8 mouse cellular contexts compared by ENCODE assay signal in genomic region chr11:83064946-83065345, GRCm38 (mm10). TPM values are rescaled to one million over a fixed set of nuclear protein-coding genes. Genes with fewer than 3 reads are reported as not detected.
DNase-seq lines count a peak whose midpoint lies in the region; ATAC-seq lines count a peak whose summit lies in the region.
"Had no signal": no experiment of that assay in that cellular context is flagged by ENCODE, and none has a peak within 500 bp of the region (broad histone marks: within the 10 kb centered on the region; RNA-seq: fewer than 3 reads in every experiment).

Slfn2 (plus strand) TSS chr11:83065112.

- no peaks in the 10 kb centered on the region for H3K9me3 ChIP-seq in heart, embryonic 13.5 days
- H3K9me3 ChIP-seq: midbrain, embryonic 13.5 days had no signal

- peaks cover 28% of the 10 kb centered on the region for H3K4me1 ChIP-seq in heart, embryonic 13.5 days
- H3K4me1 ChIP-seq: midbrain, embryonic 13.5 days had no signal

- H3K9ac ChIP-seq in heart, embryonic 13.5 days: peak within 1 kb of the TSS; percentile 1
- H3K9ac ChIP-seq: midbrain, embryonic 13.5 days had no signal

- intact Hi-C loops in left cerebral cortex, postnatal 14 days (cut with DNase I): no loop called here

- ATAC-seq in heart, embryonic 13.5 days (ENCODE audit: extremely low read depth, insufficient number of reproducible peaks, low FRiP score, low TSS enrichment): no peak
- peak; percentile 41 for ATAC-seq in megakaryocyte, adult 5-6 weeks (ENCODE audit: poor library complexity, severe bottlenecking)
- ATAC-seq: midbrain, embryonic 13.5 days had no signal

- H3K4me2 ChIP-seq in heart, embryonic 13.5 days: peak within 1 kb of the TSS; percentile 52
- H3K4me2 ChIP-seq: midbrain, embryonic 13.5 days had no signal

- H3K27ac ChIP-seq in heart, embryonic 13.5 days (replicated peaks): 0 out of 2 replicates have a peak within 1 kb of the TSS, but pooled peaks have one; percentile 12
- H3K27ac ChIP-seq: midbrain, embryonic 13.5 days had no signal

- 0 out of 2 replicates have a peak, but pooled peaks cover 3% of the 10 kb centered on the region for H3K36me3 ChIP-seq in heart, embryonic 13.5 days
- H3K36me3 ChIP-seq: midbrain, embryonic 13.5 days had no signal

- DNase-seq in spleen, adult 12 weeks (ENCODE audit: low spot score): peak; percentile 22
- no peak for DNase-seq in spleen, postnatal 10 days (ENCODE audit: low spot score in 2 of 2)
- DNase-seq in thymus, postnatal 4 days: peak; percentile 59
- DNase-seq in left cerebral cortex, postnatal 14 days (ENCODE audit: low spot score in 2 of 2): no peak
- DNase-seq in frontal cortex, postnatal 25 days (ENCODE audit: low spot score in 2 of 2): no peak

- 0 out of 2 replicates have a peak, but pooled peaks cover 3% of the 10 kb centered on the region for H3K27me3 ChIP-seq in heart, embryonic 13.5 days (replicated peaks)
- H3K27me3 ChIP-seq: midbrain, embryonic 13.5 days had no signal

- WGBS in heart, embryonic 13.5 days: 65% methylated on average over 2 of the region's 2 CpGs

- peak within 1 kb of the TSS; percentile 29 for H3K4me3 ChIP-seq in heart, embryonic 13.5 days
- H3K4me3 ChIP-seq: midbrain, embryonic 13.5 days had no signal

RNA-seq across cellular contexts. Expression of gene Slfn2, which starts in this region (rescaled TPM):
- 3.6 and 4.0 TPM in 2 replicates for polyA plus RNA-seq in heart, embryonic 13.5 days (2015; fragmentation: Nextera tagmentation; extraction: Ambion mirVana)
- total RNA-seq in megakaryocyte, adult 5-6 weeks (2015): 344 and 362 TPM in 2 replicates
- total RNA-seq in megakaryocyte, adult 5-6 weeks (2017): 890 and 968 TPM in 2 replicates
- 1 to 10 TPM in 1 of 2 experiments, under 1 TPM in 1; 0.78 to 1.3 TPM for total RNA-seq in left cerebral cortex, postnatal 14 days (2021)

Comparison
In these comparisons a context has a peak if more than half of its experiments do, and no peak if none do; other contexts are left out.
1. RNA of gene Slfn2 (total RNA-seq): 344 to 968 TPM in megakaryocyte, adult 5-6 weeks; 0.78 to 1.3 TPM in left cerebral cortex, postnatal 14 days; every median in the first group is over 100 times any median in the second.
2. DNase-seq: peak in spleen, adult 12 weeks (single experiment) and thymus, postnatal 4 days (single experiment); none in spleen, postnatal 10 days (0 of 2), left cerebral cortex, postnatal 14 days (0 of 2) and frontal cortex, postnatal 25 days (0 of 2).